Mouse (Mus musculus) bone marrow macrophage, adult 2 months (primary cell): ENCODE measurements around the gene Ms4a3.

Experiments
- CTCF ChIP-seq: IDR thresholded peaks from 2 replicates; pipeline ENCODE4 v1.5.1; 2012; ENCODE audit warnings: low read depth, mild to moderate bottlenecking, low read length, moderate library complexity
- POLR2A ChIP-seq: IDR thresholded peaks from 2 replicates; pipeline ENCODE4 v1.6.1; 2012; ENCODE audit warnings: mild to moderate bottlenecking, low read depth, low read length, borderline replicate concordance

GRCm38 (mm10) chr19:11601349-11601748, 39.3 kb downstream of the Ms4a3 start:
- TF ChIP-seq CTCF (no peak), POLR2A (no peak)
